Mouse (Mus musculus): Measurements from ENCODE around the gene Ret. TPM values are rescaled to one million over a fixed set of nuclear protein-coding genes. Genes with fewer than 3 reads are reported as not detected.

The Ret gene
- polyA plus RNA-seq, 1 experiment, result 0.95 TPM

DNA sequence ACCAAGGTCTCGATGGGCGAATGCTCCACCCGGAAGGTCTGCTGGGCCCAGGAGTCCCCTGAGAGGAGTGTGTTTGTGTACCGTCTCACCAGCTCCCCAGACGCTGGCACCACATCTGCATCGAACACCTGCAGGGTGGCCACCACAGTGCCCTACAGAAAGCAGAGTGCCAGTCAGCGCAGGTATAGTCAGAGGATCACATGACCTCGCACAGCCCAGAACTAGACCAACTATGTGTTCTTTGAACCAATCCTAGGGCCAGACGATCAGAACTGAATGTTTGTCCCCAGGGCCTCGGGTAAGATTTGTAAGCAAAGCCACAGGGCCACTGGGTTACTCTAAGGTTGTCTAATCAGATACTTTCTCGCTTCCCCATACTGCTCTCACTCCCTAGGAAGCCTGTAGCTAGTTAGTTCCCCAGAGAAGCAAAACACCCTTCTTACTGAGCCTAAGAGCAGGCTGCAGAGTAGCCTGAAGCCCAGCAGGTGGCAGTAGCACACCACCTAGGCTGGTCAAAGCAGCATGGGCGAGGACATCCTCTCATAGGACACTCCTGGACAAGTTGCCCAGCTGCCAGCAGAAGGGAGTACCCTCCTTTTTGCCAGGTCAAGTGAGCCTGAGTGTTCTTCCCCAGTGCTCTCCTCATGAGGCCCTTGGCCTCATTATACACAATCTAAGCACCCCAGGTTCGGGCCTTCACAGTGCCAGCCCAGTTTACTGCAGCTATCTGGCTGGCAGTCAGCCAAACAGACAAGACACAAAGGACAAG, 18.0 kb downstream of the Ret start:
- peak; percentile 74 for DNase-seq
- Histone ChIP-seq H3K4me3 (ENCODE audit: insufficient read depth, low read depth, low read length) (no peak overlapping the region), H3K27me3 (replicated peaks; ENCODE audit: control insufficient read depth, insufficient read depth, low read length) (no peaks in the 10 kb centered on the region), H3K36me3 (ENCODE audit: control insufficient read depth, insufficient read depth, low read length) (no peaks in the 10 kb centered on the region), H3K4me1 (ENCODE audit: control insufficient read depth, insufficient read depth, low read length) (no peaks in the 10 kb centered on the region), H3K27ac (ENCODE audit: insufficient read depth, low read depth, low read length) (no peak overlapping the region)
- 55% methylated on average over 13 of the region's 13 CpGs for WGBS
- TF ChIP-seq CTCF (conservative IDR thresholded peaks at IDR 0.05; ENCODE audit: insufficient read depth, insufficient read length, low read depth, low read length) (peak; percentile 99; the same call in 1 of the 2 replicates), POLR2A (IDR thresholded peaks at IDR 0.05; ENCODE audit: low read depth, low read length) (no peak)

DNA sequence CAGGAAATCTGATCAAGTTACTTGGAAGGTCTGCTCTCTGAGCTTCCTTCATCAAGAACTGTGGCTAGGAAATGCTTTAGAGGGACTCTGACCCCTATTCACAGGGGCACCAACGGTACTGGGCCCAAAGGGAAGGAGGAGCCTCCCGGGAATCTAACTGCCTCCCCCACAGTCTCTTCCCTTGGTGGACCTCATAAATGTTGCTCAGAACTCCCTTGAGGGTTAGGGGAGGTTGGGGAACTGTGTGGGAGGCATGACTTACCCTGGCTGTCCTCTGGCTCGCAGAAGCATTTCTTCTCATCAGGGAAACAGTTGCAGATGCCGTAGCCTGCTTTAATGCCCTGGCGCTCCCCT, 23.6 kb downstream of the Ret start:
- Histone ChIP-seq H3K36me3 (ENCODE audit: control insufficient read depth, insufficient read depth, low read length) (no peaks in the 10 kb centered on the region), H3K27me3 (replicated peaks; ENCODE audit: control insufficient read depth, insufficient read depth, low read length) (no peaks in the 10 kb centered on the region), H3K4me3 (ENCODE audit: insufficient read depth, low read depth, low read length) (no peak overlapping the region), H3K4me1 (ENCODE audit: control insufficient read depth, insufficient read depth, low read length) (no peaks in the 10 kb centered on the region), H3K27ac (ENCODE audit: insufficient read depth, low read depth, low read length) (no peak overlapping the region)
- no peak for TF ChIP-seq POLR2A (IDR thresholded peaks at IDR 0.05; ENCODE audit: low read depth, low read length)
- TF ChIP-seq CTCF (conservative IDR thresholded peaks at IDR 0.05; ENCODE audit: insufficient read depth, insufficient read length, low read depth, low read length), result no peak
- DNase-seq, result no peak
- 39% methylated on average over 5 of the region's 5 CpGs for WGBS

DNA sequence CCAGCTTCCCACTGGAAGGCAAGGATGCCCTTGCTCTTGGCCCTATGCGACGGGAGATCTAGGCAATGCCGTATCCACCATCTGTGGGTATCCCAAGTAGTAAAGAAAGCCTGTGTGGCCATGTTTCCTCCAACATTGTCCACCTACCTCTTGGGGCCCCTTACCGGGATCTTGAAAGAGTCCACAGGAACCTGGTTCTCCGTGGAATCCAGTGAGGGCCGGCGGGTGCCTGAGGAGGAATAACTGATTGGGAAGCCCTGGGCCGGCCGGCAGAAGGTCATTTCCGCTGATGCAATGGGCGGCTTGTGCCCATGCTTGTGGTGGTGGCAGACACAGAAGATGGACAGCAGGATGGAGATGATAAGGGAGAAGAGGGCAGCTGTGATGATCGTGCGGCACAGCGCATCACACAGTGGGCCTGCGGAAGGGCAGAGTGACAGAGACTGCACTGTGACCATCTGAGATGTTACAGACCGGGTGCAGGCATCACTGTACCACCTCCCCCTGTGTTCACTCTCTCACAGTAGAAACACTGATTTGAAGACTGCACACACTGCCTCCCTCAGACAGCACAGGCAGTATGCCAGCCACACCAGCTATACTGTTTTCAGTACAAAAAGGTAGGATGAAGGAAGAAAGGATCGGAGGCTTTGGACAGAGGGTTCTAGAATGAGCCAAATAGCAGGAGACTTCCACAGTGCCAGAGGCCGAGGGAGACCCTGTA, 24.1 kb downstream of the Ret start:
- TF ChIP-seq POLR2A (IDR thresholded peaks at IDR 0.05; ENCODE audit: low read depth, low read length), result no peak
- no peak for TF ChIP-seq CTCF (conservative IDR thresholded peaks at IDR 0.05; ENCODE audit: insufficient read depth, insufficient read length, low read depth, low read length)
- no peaks in the 10 kb centered on the region for H3K4me1 ChIP-seq (ENCODE audit: control insufficient read depth, insufficient read depth, low read length)
- no peak overlapping the region for H3K27ac ChIP-seq (ENCODE audit: insufficient read depth, low read depth, low read length)
- no peaks in the 10 kb centered on the region for H3K27me3 ChIP-seq (replicated peaks; ENCODE audit: control insufficient read depth, insufficient read depth, low read length)
- 88% methylated on average over 18 of the region's 18 CpGs for WGBS
- no peak overlapping the region for H3K4me3 ChIP-seq (ENCODE audit: insufficient read depth, low read depth, low read length)
- H3K36me3 ChIP-seq (ENCODE audit: control insufficient read depth, insufficient read depth, low read length), result no peaks in the 10 kb centered on the region
- DNase-seq, result no peak

DNA sequence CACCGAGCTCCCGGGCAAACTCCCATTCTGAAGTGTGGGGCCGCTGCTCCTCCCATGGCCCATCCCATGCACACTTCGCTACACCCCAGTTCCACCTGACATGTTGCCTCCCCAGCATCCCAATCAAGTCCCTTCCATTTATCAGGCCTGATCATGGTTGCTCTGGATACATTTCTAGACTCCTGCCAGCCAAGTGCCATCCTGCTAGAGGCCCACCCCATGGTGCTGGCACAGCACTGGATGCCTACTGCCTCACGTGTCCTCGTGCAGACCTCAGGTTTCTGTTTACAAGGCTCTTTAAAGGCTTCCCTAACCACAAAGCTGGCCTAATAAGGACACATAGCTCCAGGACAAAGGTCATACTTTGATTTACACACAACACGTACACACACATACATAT, 26.1 kb downstream of the Ret start:
- Histone ChIP-seq H3K4me3 (ENCODE audit: insufficient read depth, low read depth, low read length) (no peak overlapping the region), H3K4me1 (ENCODE audit: control insufficient read depth, insufficient read depth, low read length) (no peaks in the 10 kb centered on the region), H3K27ac (ENCODE audit: insufficient read depth, low read depth, low read length) (no peak overlapping the region), H3K36me3 (ENCODE audit: control insufficient read depth, insufficient read depth, low read length) (no peaks in the 10 kb centered on the region), H3K27me3 (replicated peaks; ENCODE audit: control insufficient read depth, insufficient read depth, low read length) (no peaks in the 10 kb centered on the region)
- 91% methylated on average over 7 of the region's 7 CpGs for WGBS
- TF ChIP-seq CTCF (conservative IDR thresholded peaks at IDR 0.05; ENCODE audit: insufficient read depth, insufficient read length, low read depth, low read length) (no peak), POLR2A (IDR thresholded peaks at IDR 0.05; ENCODE audit: low read depth, low read length) (no peak)
- DNase-seq, result no peak

DNA sequence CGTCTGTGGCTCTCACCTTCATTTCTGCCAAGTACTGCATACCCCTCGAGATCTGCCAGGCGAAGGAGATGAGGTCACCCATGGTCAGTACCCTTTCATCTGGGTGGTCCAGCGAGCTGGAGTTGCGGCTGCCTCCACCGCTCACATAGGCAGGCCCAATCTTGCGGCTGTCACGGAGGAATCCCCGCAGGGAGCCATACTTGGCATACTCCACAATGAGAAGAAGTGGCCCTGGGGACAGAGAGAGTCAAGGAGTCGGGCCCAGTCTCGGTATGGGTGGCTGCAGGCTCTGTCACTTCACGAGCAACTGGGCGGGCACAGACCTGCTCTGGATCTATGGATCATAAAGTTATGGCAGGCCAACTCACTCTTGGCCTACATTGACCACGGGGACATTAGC, 29.4 kb downstream of the Ret start:
- Histone ChIP-seq H3K36me3 (ENCODE audit: control insufficient read depth, insufficient read depth, low read length) (no peaks in the 10 kb centered on the region), H3K27me3 (replicated peaks; ENCODE audit: control insufficient read depth, insufficient read depth, low read length) (no peaks in the 10 kb centered on the region), H3K4me3 (ENCODE audit: insufficient read depth, low read depth, low read length) (no peak overlapping the region), H3K27ac (ENCODE audit: insufficient read depth, low read depth, low read length) (no peak overlapping the region), H3K4me1 (ENCODE audit: control insufficient read depth, insufficient read depth, low read length) (no peaks in the 10 kb centered on the region)
- TF ChIP-seq POLR2A (IDR thresholded peaks at IDR 0.05; ENCODE audit: low read depth, low read length) (no peak), CTCF (conservative IDR thresholded peaks at IDR 0.05; ENCODE audit: insufficient read depth, insufficient read length, low read depth, low read length) (no peak)
- no peak for DNase-seq
- 83% methylated on average over 14 of the region's 14 CpGs for WGBS

DNA sequence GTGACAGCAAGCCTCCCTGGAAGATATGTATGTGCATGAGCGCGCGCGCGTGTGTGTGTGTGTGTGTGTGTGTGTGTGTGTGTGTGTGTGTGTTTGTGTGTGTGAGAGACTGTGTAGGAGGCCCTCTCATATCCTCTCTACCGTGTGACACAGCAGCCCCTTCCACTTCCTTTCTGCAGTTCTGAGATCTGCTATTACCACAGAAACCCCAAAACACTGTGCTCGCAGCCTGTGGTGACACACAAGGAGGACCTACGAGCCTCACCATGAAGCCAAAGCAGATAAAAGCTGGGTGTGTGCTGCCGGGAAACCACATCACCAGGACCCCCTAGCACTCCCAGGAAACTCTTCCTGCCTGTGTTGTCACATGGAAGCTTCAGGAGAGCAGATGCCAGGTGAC, 30.5 kb downstream of the Ret start:
- Histone ChIP-seq H3K27ac (ENCODE audit: insufficient read depth, low read depth, low read length) (no peak overlapping the region), H3K27me3 (replicated peaks; ENCODE audit: control insufficient read depth, insufficient read depth, low read length) (no peaks in the 10 kb centered on the region), H3K4me3 (ENCODE audit: insufficient read depth, low read depth, low read length) (no peak overlapping the region), H3K4me1 (ENCODE audit: control insufficient read depth, insufficient read depth, low read length) (no peaks in the 10 kb centered on the region), H3K36me3 (ENCODE audit: control insufficient read depth, insufficient read depth, low read length) (no peaks in the 10 kb centered on the region)
- TF ChIP-seq CTCF (conservative IDR thresholded peaks at IDR 0.05; ENCODE audit: insufficient read depth, insufficient read length, low read depth, low read length) (no peak), POLR2A (IDR thresholded peaks at IDR 0.05; ENCODE audit: low read depth, low read length) (no peak)
- no peak for DNase-seq
- WGBS, result 83% methylated on average over 9 of the region's 9 CpGs

DNA sequence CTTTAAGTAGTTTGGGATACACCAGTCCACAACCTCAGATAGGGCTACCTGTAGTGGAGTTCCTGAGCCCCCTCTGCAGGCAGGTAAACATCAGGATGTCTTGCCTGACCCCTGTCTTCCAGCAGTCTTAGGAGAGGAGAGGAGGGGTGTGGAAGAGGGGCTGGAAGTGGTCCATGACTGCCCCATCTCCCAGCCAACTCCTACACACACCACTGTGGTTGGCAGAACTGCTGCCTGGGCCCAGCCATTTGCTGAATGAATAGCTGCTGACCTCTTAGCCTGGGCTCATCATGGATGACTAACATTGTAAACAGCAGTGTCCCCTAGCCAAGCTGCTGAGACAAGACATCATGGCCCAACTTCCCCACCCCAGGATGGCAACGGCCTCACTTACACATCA, 32.0 kb downstream of the Ret start:
- H3K27me3 ChIP-seq (replicated peaks; ENCODE audit: control insufficient read depth, insufficient read depth, low read length), result no peaks in the 10 kb centered on the region
- TF ChIP-seq CTCF (conservative IDR thresholded peaks at IDR 0.05; ENCODE audit: insufficient read depth, insufficient read length, low read depth, low read length) (no peak), POLR2A (IDR thresholded peaks at IDR 0.05; ENCODE audit: low read depth, low read length) (no peak)
- 86% methylated on average over 1 of the region's 1 CpGs for WGBS
- no peak for DNase-seq
- H3K4me1 ChIP-seq (ENCODE audit: control insufficient read depth, insufficient read depth, low read length), result no peaks in the 10 kb centered on the region
- H3K36me3 ChIP-seq (ENCODE audit: control insufficient read depth, insufficient read depth, low read length), result no peaks in the 10 kb centered on the region
- H3K4me3 ChIP-seq (ENCODE audit: insufficient read depth, low read depth, low read length), result no peak overlapping the region
- H3K27ac ChIP-seq (ENCODE audit: insufficient read depth, low read depth, low read length), result no peak overlapping the region

Data from kidney, adult 2 months (tissue).